7 mouse cellular contexts compared by ENCODE assay signal in genomic region chr1:119919299-119919698, GRCm38 (mm10). TPM values are rescaled to one million over a fixed set of nuclear protein-coding genes. Genes with fewer than 3 reads are reported as not detected.
A peak's percentile ranks its signal among the peaks of the same experiment; 100 is the strongest.
DNase-seq lines count a peak whose midpoint lies in the region; ATAC-seq and TF ChIP-seq lines count a peak whose summit lies in the region.

No protein-coding gene starts in this region.

- TF ChIP-seq RAD21 in CH12.LX (IDR thresholded peaks at IDR 0.05; ENCODE audit: low read depth, low read length): peak; percentile 53

- in situ Hi-C loops in CH12.LX (cut with MboI; ENCODE audit: low pct_ligation_motif_present, low pct_unique_long_range_greater_than_20kb, low sequenced_read_pairs) (loop anchor here (25.0 kb wide), 1 partner anchor 232 kb away; no protein-coding TSS in a partner anchor), Patski (cut with MboI; ENCODE audit: low pct_unique_long_range_greater_than_20kb) (loop anchor here (5.0 to 25.0 kb wide), 4 partner anchors 93 to 832 kb away; no protein-coding TSS in a partner anchor)

- TF ChIP-seq EP300 in CH12.LX (IDR thresholded peaks at IDR 0.05; ENCODE audit: low read length): no peak
- TF ChIP-seq EP300 in lung, postnatal 0 days (IDR thresholded peaks at IDR 0.05): no peak

- H3K36me3 ChIP-seq in intestine, postnatal 0 days (ENCODE audit: control insufficient read depth, insufficient read depth): no peaks in the 10 kb centered on the region
- no peaks in the 10 kb centered on the region for H3K36me3 ChIP-seq in intestine, embryonic 15.5 days
- H3K36me3 ChIP-seq in CH12.LX (replicated peaks in 1 of 2; ENCODE audit: control insufficient read depth in 1 of 2, insufficient read depth in 1 of 2, low read length in 1 of 2): no peaks in the 10 kb centered on the region
- H3K36me3 ChIP-seq in lung, postnatal 0 days (ENCODE audit: insufficient read depth, low read length): no peaks in the 10 kb centered on the region
- H3K36me3 ChIP-seq in midbrain, embryonic 13.5 days: no peaks in the 10 kb centered on the region
- no peaks in the 10 kb centered on the region for H3K36me3 ChIP-seq in heart, embryonic 10.5 days

- CTCF ChIA-PET in Patski (lab: Charles Lee): interaction anchor here (1.0 to 4.7 kb wide), 6 partner anchors 11 to 101 kb away, joined by 3 to 29 read pairs (median 8); no protein-coding TSS in a partner anchor

- H3K4me2 ChIP-seq in intestine, postnatal 0 days (replicated peaks; ENCODE audit: low read depth): no peak overlapping the region
- no peak overlapping the region for H3K4me2 ChIP-seq in intestine, embryonic 15.5 days (replicated peaks)
- H3K4me2 ChIP-seq in CH12.LX (ENCODE audit: insufficient read depth, low read depth, poor library complexity, severe bottlenecking): no peak overlapping the region
- no peak overlapping the region for H3K4me2 ChIP-seq in lung, postnatal 0 days (replicated peaks; ENCODE audit: low read depth, low read length)
- no peak overlapping the region for H3K4me2 ChIP-seq in midbrain, embryonic 13.5 days (replicated peaks)

- no peaks in the 10 kb centered on the region for H3K27me3 ChIP-seq in intestine, postnatal 0 days (replicated peaks; ENCODE audit: control insufficient read depth, insufficient read depth, low read length)
- no peaks in the 10 kb centered on the region for H3K27me3 ChIP-seq in intestine, embryonic 15.5 days (replicated peaks)
- H3K27me3 ChIP-seq in CH12.LX (replicated peaks): no peaks in the 10 kb centered on the region
- H3K27me3 ChIP-seq in Patski: no peaks in the 10 kb centered on the region
- no peaks in the 10 kb centered on the region for H3K27me3 ChIP-seq in lung, postnatal 0 days (replicated peaks; ENCODE audit: insufficient read depth, low read length)
- no peaks in the 10 kb centered on the region for H3K27me3 ChIP-seq in midbrain, embryonic 13.5 days
- no peaks in the 10 kb centered on the region for H3K27me3 ChIP-seq in heart, embryonic 10.5 days (ENCODE audit: insufficient read depth, poor library complexity, severe bottlenecking)

- no peaks in the 10 kb centered on the region for H3K9me3 ChIP-seq in intestine, postnatal 0 days (ENCODE audit: control insufficient read depth)
- no peaks in the 10 kb centered on the region for H3K9me3 ChIP-seq in intestine, embryonic 15.5 days
- no peaks in the 10 kb centered on the region for H3K9me3 ChIP-seq in CH12.LX (replicated peaks; ENCODE audit: low read length)
- no peaks in the 10 kb centered on the region for H3K9me3 ChIP-seq in lung, postnatal 0 days (ENCODE audit: low read length)
- no peaks in the 10 kb centered on the region for H3K9me3 ChIP-seq in midbrain, embryonic 13.5 days
- H3K9me3 ChIP-seq in heart, embryonic 10.5 days: no peaks in the 10 kb centered on the region

- H3K27ac ChIP-seq in intestine, postnatal 0 days (ENCODE audit: low read depth, low read length): no peak overlapping the region
- no peak overlapping the region for H3K27ac ChIP-seq in intestine, embryonic 15.5 days
- H3K27ac ChIP-seq in CH12.LX (ENCODE audit: insufficient read depth, low read depth): no peak overlapping the region
- H3K27ac ChIP-seq in lung, postnatal 0 days (ENCODE audit: low read length): no peak overlapping the region
- no peak overlapping the region for H3K27ac ChIP-seq in midbrain, embryonic 13.5 days
- H3K27ac ChIP-seq in heart, embryonic 10.5 days: no peak overlapping the region

- peak; percentile 75 for TF ChIP-seq CTCF in intestine, postnatal 0 days (IDR thresholded peaks at IDR 0.05; ENCODE audit: low read depth)
- TF ChIP-seq CTCF in CH12.LX (conservative IDR thresholded peaks at IDR 0.05 in 1 of 2, IDR thresholded peaks at IDR 0.05 in 1 of 2; ENCODE audit: low read depth in 2 of 2, low read length in 2 of 2): peak; percentile 47 to 78; a peak in 3 of 4 replicates
- peak; percentile 65 for TF ChIP-seq CTCF in Patski (IDR thresholded peaks at IDR 0.05)
- peak; percentile 68 for TF ChIP-seq CTCF in lung, postnatal 0 days (IDR thresholded peaks at IDR 0.05)

- 55% methylated on average over 4 of the region's 4 CpGs for WGBS in intestine, postnatal 0 days
- 57% methylated on average over 4 of the region's 4 CpGs for WGBS in intestine, embryonic 15.5 days
- WGBS in lung, postnatal 0 days: 55% methylated on average over 4 of the region's 4 CpGs
- 53% methylated on average over 4 of the region's 4 CpGs for WGBS in midbrain, embryonic 13.5 days
- 49% methylated on average over 4 of the region's 4 CpGs for WGBS in heart, embryonic 10.5 days

- POLR2A ChIA-PET in Patski (lab: Charles Lee): no interaction called here

- DNase-seq in CH12.LX (ENCODE audit: extremely low read depth) (peak; percentile 47), Patski (ENCODE audit: low read depth, low spot score) (no peak)
- DNase-seq in lung, postnatal 0 days (ENCODE audit: low spot score): peak; percentile 41
- no peak for DNase-seq in heart, embryonic 10.5 days (ENCODE audit: low spot score)

- no peaks in the 10 kb centered on the region for H3K4me1 ChIP-seq in intestine, postnatal 0 days (replicated peaks; ENCODE audit: control insufficient read depth, insufficient read depth, low read length)
- H3K4me1 ChIP-seq in intestine, embryonic 15.5 days (replicated peaks): no peaks in the 10 kb centered on the region
- no peaks in the 10 kb centered on the region for H3K4me1 ChIP-seq in CH12.LX (ENCODE audit: control insufficient read depth in 1 of 2, insufficient read depth in 2 of 2)
- H3K4me1 ChIP-seq in lung, postnatal 0 days (ENCODE audit: insufficient read depth, low read depth, low read length): no peaks in the 10 kb centered on the region
- H3K4me1 ChIP-seq in midbrain, embryonic 13.5 days (replicated peaks): no peaks in the 10 kb centered on the region
- H3K4me1 ChIP-seq in heart, embryonic 10.5 days: no peaks in the 10 kb centered on the region

- TF ChIP-seq POLR2A in CH12.LX (IDR thresholded peaks at IDR 0.05; ENCODE audit: low read depth, low read length): no peak

- no peak overlapping the region for H3K9ac ChIP-seq in intestine, postnatal 0 days (ENCODE audit: low read depth, low read length)
- no peak overlapping the region for H3K9ac ChIP-seq in intestine, embryonic 15.5 days
- H3K9ac ChIP-seq in CH12.LX (ENCODE audit: insufficient read depth, low read depth): no peak overlapping the region
- H3K9ac ChIP-seq in lung, postnatal 0 days (replicated peaks; ENCODE audit: low read depth): no peak overlapping the region
- no peak overlapping the region for H3K9ac ChIP-seq in midbrain, embryonic 13.5 days (replicated peaks)

- no peaks in the 10 kb centered on the region for H3K79me2 ChIP-seq in CH12.LX (replicated peaks; ENCODE audit: control insufficient read depth, extremely low read depth, insufficient read depth, poor library complexity, severe bottlenecking)

- ATAC-seq in intestine, postnatal 0 days: no peak
- no peak for ATAC-seq in intestine, embryonic 15.5 days
- no peak for ATAC-seq in Patski
- ATAC-seq in lung, postnatal 0 days: no peak
- ATAC-seq in midbrain, embryonic 13.5 days: no peak

- no peak overlapping the region for H3K4me3 ChIP-seq in intestine, postnatal 0 days (ENCODE audit: low read depth, low read length)
- H3K4me3 ChIP-seq in intestine, embryonic 15.5 days (replicated peaks): no peak overlapping the region
- H3K4me3 ChIP-seq in CH12.LX (replicated peaks in 1 of 3; ENCODE audit: low read depth in 2 of 3, low read length in 2 of 3, poor library complexity in 1 of 3): no peak overlapping the region
- H3K4me3 ChIP-seq in lung, postnatal 0 days (ENCODE audit: low read depth, low read length): no peak overlapping the region
- H3K4me3 ChIP-seq in midbrain, embryonic 13.5 days (replicated peaks): no peak overlapping the region
- H3K4me3 ChIP-seq in heart, embryonic 10.5 days: no peak overlapping the region

- dilution Hi-C loops in CH12.LX (cut with MboI; ENCODE audit: extremely low pct_ligation_motif_present, extremely low pct_unique_long_range_greater_than_20kb, low sequenced_read_pairs): no loop called here

TF ChIP-seq in CH12.LX, 34 proteins besides CTCF, POLR2A, EP300 and RAD21:
- TF ChIP-seq JUND (conservative IDR thresholded peaks at IDR 0.05; ENCODE audit: low read depth, low read length) (no peak), SMC3 (IDR thresholded peaks at IDR 0.05; ENCODE audit: low read depth, low read length) (peak; percentile 71)

RNA-seq across cellular contexts. Expression of gene Tmem177, which starts 6.3 kb away (rescaled TPM):
- polyA plus RNA-seq in intestine, postnatal 0 days (2015; fragmentation: Nextera tagmentation; extraction: Ambion mirVana): 4.3 and 4.4 TPM in 2 replicates
- 6.5 TPM in 2 replicates for polyA plus RNA-seq in intestine, embryonic 15.5 days (2015; fragmentation: Nextera tagmentation; extraction: Ambion mirVana)
- total RNA-seq in CH12.LX (2012; rRNA removed) (8.4 TPM in 2 replicates), CH12.LX (2014; rRNA removed) (6.8 and 7.2 TPM in 2 replicates)
- polyA plus RNA-seq in CH12.LX (2012; ENCODE audit: insufficient read length, low read depth) (5.9 and 7.0 TPM in 2 replicates), Patski (2021) (8.0 TPM)
- 3.4 and 4.5 TPM in 2 replicates for polyA plus RNA-seq in lung, postnatal 0 days (2015; fragmentation: Nextera tagmentation; extraction: Ambion mirVana)
- 8.9 and 9.0 TPM in 2 replicates for polyA plus RNA-seq in midbrain, embryonic 13.5 days (2015; fragmentation: Nextera tagmentation; extraction: Ambion mirVana)
- 7.5 and 8.7 TPM in 2 replicates for polyA plus RNA-seq in heart, embryonic 10.5 days (2016; fragmentation: Nextera tagmentation; extraction: Ambion mirVana)

Comparison
In these comparisons a context has a peak if more than half of its experiments do, and no peak if none do; other contexts are left out.
1. DNase-seq: peak in CH12.LX (single experiment) and lung, postnatal 0 days (single experiment); none in Patski (single experiment) and heart, embryonic 10.5 days (single experiment).
2. Peak in every context shown above with its lines, with median percentiles within 50 percentile points of each other: CTCF ChIP-seq.